Mouse (Mus musculus): ENCODE measurements around the gene Mme.

DNA sequence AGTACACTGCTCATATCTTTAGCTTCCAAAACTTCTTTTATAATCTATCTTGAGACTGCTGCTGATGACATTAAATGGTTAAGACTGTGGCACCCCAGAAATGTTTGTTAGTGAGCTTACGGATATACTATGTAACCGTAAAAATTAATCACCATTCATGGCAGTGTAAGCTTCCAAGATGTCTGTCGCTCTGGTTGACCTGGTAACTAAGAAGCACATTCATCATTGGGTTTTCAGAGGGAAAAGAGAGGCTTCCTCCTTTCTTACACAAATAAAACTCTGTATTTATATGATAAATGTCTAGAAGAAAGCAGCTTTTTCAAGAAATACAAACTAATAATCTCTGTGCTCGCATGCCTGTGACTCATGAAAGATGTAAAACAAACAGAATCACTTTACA lies 156.8 kb downstream of the Mme start:
- no peak for TF ChIP-seq CTCF (IDR thresholded peaks at IDR 0.05; ENCODE audit: borderline replicate concordance, control insufficient read depth, extremely low read depth, insufficient read depth, low read length, poor library complexity)
- TF ChIP-seq POLR2A (IDR thresholded peaks at IDR 0.05; ENCODE audit: control insufficient read depth, extremely low read depth, insufficient read depth, low read length, poor library complexity) = no peak
